Mouse (Mus musculus): Measurements from ENCODE around the gene Olfr1224-ps1. TPM values are rescaled to one million over a fixed set of nuclear protein-coding genes. Genes with fewer than 3 reads are reported as not detected.

Olfr1224-ps1 gene
- total and polyA plus RNA-seq, 3 experiments, result not detected

DNA sequence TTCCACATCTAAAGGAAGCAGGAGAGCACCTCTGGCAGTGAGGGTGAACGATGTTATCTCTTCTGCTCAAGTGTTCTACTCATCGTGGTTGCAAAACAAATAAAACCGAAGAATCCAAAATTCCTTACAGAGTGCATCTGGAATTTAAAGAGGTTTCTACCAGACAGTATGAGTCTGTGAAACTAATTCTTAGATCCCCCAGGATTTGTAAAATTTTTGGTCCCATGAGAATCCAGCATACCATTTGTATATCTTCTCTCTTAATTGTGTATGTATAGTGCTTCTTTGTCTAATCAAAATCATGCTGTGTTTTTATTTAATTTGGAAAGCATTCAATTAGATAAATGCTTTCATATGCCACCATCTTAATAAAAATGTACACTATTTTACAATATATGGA lies 30.9 kb downstream of the Olfr1224-ps1 start, which contains the start of gene Olfr1222:
TSS of gene Olfr1222 (minus strand) at position 101 of the 400 bp plus-strand sequence.
- H3K4me1 ChIP-seq (ENCODE audit: insufficient read depth, low read depth, low read length), result no peaks in the 10 kb centered on the region
- no peaks in the 10 kb centered on the region for H3K27me3 ChIP-seq (ENCODE audit: insufficient read depth, low read length)
- no peaks in the 10 kb centered on the region for H3K36me3 ChIP-seq (replicated peaks)
- TF ChIP-seq POLR2AphosphoS5 (IDR thresholded peaks at IDR 0.05; ENCODE audit: insufficient replicate concordance, low read depth, low read length), result no peak
- TF ChIP-seq GATA1 (IDR thresholded peaks at IDR 0.05; ENCODE audit: borderline replicate concordance, low read length), result no peak
- TF ChIP-seq GATA2 (IDR thresholded peaks at IDR 0.05; ENCODE audit: borderline replicate concordance, low read depth, low read length), result no peak
- no peak for TF ChIP-seq CTCF (IDR thresholded peaks at IDR 0.05; ENCODE audit: low read depth, low read length)
- no peak for TF ChIP-seq TAL1 (conservative IDR thresholded peaks at IDR 0.05; ENCODE audit: low read depth, low read length)
- H3K9me3 ChIP-seq (replicated peaks), result no peaks in the 10 kb centered on the region
- no peak within 1 kb of the TSS for H3K4me3 ChIP-seq (ENCODE audit: low read depth, low read length)
- DNase-seq (ENCODE audit: low spot score) (no peak), ATAC-seq (ENCODE audit: extremely low read depth, insufficient number of reproducible peaks, low FRiP score, poor library complexity, severe bottlenecking) (no peak)

DNA sequence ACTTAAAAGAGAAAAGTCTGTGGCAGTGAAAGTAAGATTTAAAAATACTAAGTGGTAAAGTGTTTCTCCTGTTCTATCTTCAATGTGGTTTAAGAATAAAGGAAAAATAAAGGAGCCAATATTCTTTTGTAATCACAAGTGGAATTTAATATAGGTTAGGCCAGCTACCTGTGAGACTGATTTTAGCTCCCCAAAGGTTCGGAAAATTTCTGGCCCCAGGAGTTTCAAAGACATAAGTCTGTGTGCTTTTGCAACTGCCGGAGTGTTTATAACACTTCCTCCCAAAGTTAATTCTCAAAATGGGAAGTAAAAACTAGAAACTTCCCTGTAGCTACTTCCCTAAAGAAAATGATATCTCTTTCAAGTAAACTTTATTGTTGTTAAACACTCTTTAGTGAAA lies 46.7 kb downstream of the Olfr1224-ps1 start, which contains the start of gene Olfr1221:
TSS of gene Olfr1221 (minus strand) at position 101 of the 400 bp plus-strand sequence.
- no peaks in the 10 kb centered on the region for H3K27me3 ChIP-seq (ENCODE audit: insufficient read depth, low read length)
- H3K4me1 ChIP-seq (ENCODE audit: insufficient read depth, low read depth, low read length), result no peaks in the 10 kb centered on the region
- no peaks in the 10 kb centered on the region for H3K9me3 ChIP-seq (replicated peaks)
- ATAC-seq (ENCODE audit: extremely low read depth, insufficient number of reproducible peaks, low FRiP score, poor library complexity, severe bottlenecking), result no peak
- no peak for DNase-seq (ENCODE audit: low spot score)
- TF ChIP-seq POLR2AphosphoS5 (IDR thresholded peaks at IDR 0.05; ENCODE audit: insufficient replicate concordance, low read depth, low read length) (no peak), GATA1 (IDR thresholded peaks at IDR 0.05; ENCODE audit: borderline replicate concordance, low read length) (no peak), GATA2 (IDR thresholded peaks at IDR 0.05; ENCODE audit: borderline replicate concordance, low read depth, low read length) (no peak), CTCF (IDR thresholded peaks at IDR 0.05; ENCODE audit: low read depth, low read length) (no peak), TAL1 (conservative IDR thresholded peaks at IDR 0.05; ENCODE audit: low read depth, low read length) (no peak)
- H3K4me3 ChIP-seq (ENCODE audit: low read depth, low read length), result no peak within 1 kb of the TSS
- no peaks in the 10 kb centered on the region for H3K36me3 ChIP-seq (replicated peaks)

DNA sequence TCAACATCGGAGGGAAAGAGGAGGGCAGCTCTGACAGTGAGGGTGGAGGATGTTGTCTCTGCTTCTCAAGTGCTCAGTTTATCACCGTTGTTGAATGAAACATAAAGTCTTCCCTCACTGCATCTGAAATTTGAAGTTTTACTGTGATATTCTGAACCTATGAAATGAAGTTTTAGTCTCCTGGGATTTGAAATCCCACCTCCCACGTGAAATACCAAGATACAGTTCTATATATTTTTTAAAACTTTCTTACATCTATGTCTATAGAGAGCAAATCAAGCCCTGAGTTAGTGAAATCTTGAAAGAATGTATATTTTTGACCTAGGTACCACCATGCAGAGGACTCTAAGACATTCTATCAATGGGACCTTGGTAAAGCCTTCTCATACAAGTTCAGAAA lies 57.2 kb downstream of the Olfr1224-ps1 start, which contains the start of gene Olfr1220:
TSS of gene Olfr1220 (minus strand) at position 101 of the 400 bp plus-strand sequence.
- DNase-seq (ENCODE audit: low spot score) (no peak), ATAC-seq (ENCODE audit: extremely low read depth, insufficient number of reproducible peaks, low FRiP score, poor library complexity, severe bottlenecking) (no peak)
- Histone ChIP-seq H3K4me1 (ENCODE audit: insufficient read depth, low read depth, low read length) (no peaks in the 10 kb centered on the region), H3K27me3 (ENCODE audit: insufficient read depth, low read length) (no peaks in the 10 kb centered on the region), H3K36me3 (replicated peaks) (no peaks in the 10 kb centered on the region), H3K4me3 (ENCODE audit: low read depth, low read length) (no peak within 1 kb of the TSS), H3K9me3 (replicated peaks) (0 out of 2 replicates have a peak, but pooled peaks cover 2% of the 10 kb centered on the region)
- no peak for TF ChIP-seq TAL1 (conservative IDR thresholded peaks at IDR 0.05; ENCODE audit: low read depth, low read length)
- TF ChIP-seq CTCF (IDR thresholded peaks at IDR 0.05; ENCODE audit: low read depth, low read length), result no peak
- TF ChIP-seq GATA2 (IDR thresholded peaks at IDR 0.05; ENCODE audit: borderline replicate concordance, low read depth, low read length), result no peak
- TF ChIP-seq GATA1 (IDR thresholded peaks at IDR 0.05; ENCODE audit: borderline replicate concordance, low read length), result no peak
- TF ChIP-seq POLR2AphosphoS5 (IDR thresholded peaks at IDR 0.05; ENCODE audit: insufficient replicate concordance, low read depth, low read length), result no peak

DNA sequence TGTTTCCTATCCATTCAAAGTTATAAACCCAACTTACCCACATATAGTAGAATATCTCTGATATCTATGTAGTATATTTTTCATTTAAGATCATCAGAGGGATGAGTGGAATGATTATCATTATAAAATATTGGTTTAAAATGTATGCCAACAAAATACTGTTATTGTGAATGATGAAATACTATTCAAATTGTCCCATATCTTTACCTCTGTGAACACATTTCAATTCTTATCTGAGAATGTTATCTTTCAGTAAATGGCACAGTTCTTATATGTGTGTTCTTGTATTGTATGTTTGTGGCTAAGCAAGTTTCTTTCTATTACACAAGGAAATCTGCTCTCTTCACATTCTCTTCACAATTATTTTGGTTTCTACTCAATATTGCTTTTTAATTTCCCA lies 58.2 kb downstream of the Olfr1224-ps1 start:
- no peak for ATAC-seq (ENCODE audit: extremely low read depth, insufficient number of reproducible peaks, low FRiP score, poor library complexity, severe bottlenecking)
- no peak for DNase-seq (ENCODE audit: low spot score)
- 0 out of 2 replicates have a peak, but pooled peaks cover 2% of the 10 kb centered on the region for H3K9me3 ChIP-seq (replicated peaks)
- no peaks in the 10 kb centered on the region for H3K36me3 ChIP-seq (replicated peaks)
- no peak overlapping the region for H3K4me3 ChIP-seq (ENCODE audit: low read depth, low read length)
- no peaks in the 10 kb centered on the region for H3K4me1 ChIP-seq (ENCODE audit: insufficient read depth, low read depth, low read length)
- TF ChIP-seq GATA2 (IDR thresholded peaks at IDR 0.05; ENCODE audit: borderline replicate concordance, low read depth, low read length), result no peak
- TF ChIP-seq POLR2AphosphoS5 (IDR thresholded peaks at IDR 0.05; ENCODE audit: insufficient replicate concordance, low read depth, low read length), result no peak
- no peak for TF ChIP-seq CTCF (IDR thresholded peaks at IDR 0.05; ENCODE audit: low read depth, low read length)
- TF ChIP-seq TAL1 (conservative IDR thresholded peaks at IDR 0.05; ENCODE audit: low read depth, low read length), result no peak
- no peak for TF ChIP-seq GATA1 (IDR thresholded peaks at IDR 0.05; ENCODE audit: borderline replicate concordance, low read length)
- no peaks in the 10 kb centered on the region for H3K27me3 ChIP-seq (ENCODE audit: insufficient read depth, low read length)

Other genes with a start within 250 kb of the Olfr1224-ps1 start
Only the 20 nearest of the 24 such genes appear.
- gene Gm13762, start 183.8 kb downstream of the Olfr1224-ps1 start, total RNA-seq (2014; fragmentation: Nextera tagmentation), result not detected in 2 replicates
- gene Gm13762, start 183.8 kb downstream of the Olfr1224-ps1 start, total RNA-seq (2017), result 0.17 TPM in 1 of 2 replicates, not detected in the other
- not detected in 2 replicates for gene Gm13762, start 183.8 kb downstream of the Olfr1224-ps1 start, polyA plus RNA-seq (2012)
- gene Olfr1214, start 171.4 kb downstream of the Olfr1224-ps1 start, total RNA-seq (2014; fragmentation: Nextera tagmentation), result not detected in 2 replicates
- gene Olfr1214, start 171.4 kb downstream of the Olfr1224-ps1 start, total RNA-seq (2017), result 0.16 TPM in 1 of 2 replicates, not detected in the other
- gene Olfr1214, start 171.4 kb downstream of the Olfr1224-ps1 start, polyA plus RNA-seq (2012), result not detected in 2 replicates
- gene Olfr1215, start 157.1 kb downstream of the Olfr1224-ps1 start, total RNA-seq (2014; fragmentation: Nextera tagmentation), result not detected in 2 replicates
- not detected in 2 replicates for gene Olfr1215, start 157.1 kb downstream of the Olfr1224-ps1 start, total RNA-seq (2017)
- not detected in 2 replicates for gene Olfr1215, start 157.1 kb downstream of the Olfr1224-ps1 start, polyA plus RNA-seq (2012)
- gene Olfr1216, start 145.8 kb downstream of the Olfr1224-ps1 start, total RNA-seq (2014; fragmentation: Nextera tagmentation), result not detected in 2 replicates
- gene Olfr1216, start 145.8 kb downstream of the Olfr1224-ps1 start, total RNA-seq (2017), result 0.06 TPM in 1 of 2 replicates, not detected in the other
- gene Olfr1216, start 145.8 kb downstream of the Olfr1224-ps1 start, polyA plus RNA-seq (2012), result not detected in 2 replicates
- not detected in 2 replicates for gene Olfr1217, start 132.0 kb downstream of the Olfr1224-ps1 start, total RNA-seq (2014; fragmentation: Nextera tagmentation)
- 0.12 and 0.16 TPM in 2 replicates for gene Olfr1217, start 132.0 kb downstream of the Olfr1224-ps1 start, total RNA-seq (2017)
- gene Olfr1217, start 132.0 kb downstream of the Olfr1224-ps1 start, polyA plus RNA-seq (2012), result not detected in 2 replicates
- gene Olfr1218, start 102.9 kb downstream of the Olfr1224-ps1 start, total RNA-seq (2014; fragmentation: Nextera tagmentation), result not detected in 2 replicates
- 0.23 and 0.27 TPM in 2 replicates for gene Olfr1218, start 102.9 kb downstream of the Olfr1224-ps1 start, total RNA-seq (2017)
- not detected in 2 replicates for gene Olfr1218, start 102.9 kb downstream of the Olfr1224-ps1 start, polyA plus RNA-seq (2012)
- gene Olfr1219, start 80.6 kb downstream of the Olfr1224-ps1 start, total RNA-seq (2014; fragmentation: Nextera tagmentation), result not detected in 2 replicates
- gene Olfr1219, start 80.6 kb downstream of the Olfr1224-ps1 start, total RNA-seq (2017), result 0.22 TPM in 1 of 2 replicates, not detected in the other
- not detected in 2 replicates for gene Olfr1219, start 80.6 kb downstream of the Olfr1224-ps1 start, polyA plus RNA-seq (2012)
- 0.15 TPM in 1 of 2 replicates, not detected in the other for gene Olfr1220, start 57.3 kb downstream of the Olfr1224-ps1 start, total RNA-seq (2014; fragmentation: Nextera tagmentation)
- 0.05 and 0.12 TPM in 2 replicates for gene Olfr1220, start 57.3 kb downstream of the Olfr1224-ps1 start, total RNA-seq (2017)
- gene Olfr1220, start 57.3 kb downstream of the Olfr1224-ps1 start, polyA plus RNA-seq (2012), result not detected in 2 replicates
- gene Olfr1221, start 46.8 kb downstream of the Olfr1224-ps1 start, total RNA-seq (2014; fragmentation: Nextera tagmentation), result not detected in 2 replicates
- gene Olfr1221, start 46.8 kb downstream of the Olfr1224-ps1 start, total RNA-seq (2017), result 0.06 and 0.11 TPM in 2 replicates
- not detected in 2 replicates for gene Olfr1221, start 46.8 kb downstream of the Olfr1224-ps1 start, polyA plus RNA-seq (2012)
- not detected in 2 replicates for gene Olfr1222, start 31.0 kb downstream of the Olfr1224-ps1 start, total RNA-seq (2014; fragmentation: Nextera tagmentation)
- gene Olfr1222, start 31.0 kb downstream of the Olfr1224-ps1 start, total RNA-seq (2017), result 0.16 and 0.29 TPM in 2 replicates
- gene Olfr1222, start 31.0 kb downstream of the Olfr1224-ps1 start, polyA plus RNA-seq (2012), result not detected in 2 replicates
- gene Olfr1223, start 12.5 kb downstream of the Olfr1224-ps1 start, total RNA-seq (2014; fragmentation: Nextera tagmentation), result not detected in 2 replicates
- 0.06 TPM in 1 of 2 replicates, not detected in the other for gene Olfr1223, start 12.5 kb downstream of the Olfr1224-ps1 start, total RNA-seq (2017)
- gene Olfr1223, start 12.5 kb downstream of the Olfr1224-ps1 start, polyA plus RNA-seq (2012), result not detected in 2 replicates
- gene Olfr1225, start 10.6 kb upstream of the Olfr1224-ps1 start, total RNA-seq (2014; fragmentation: Nextera tagmentation), result not detected in 2 replicates
- 0.16 and 0.41 TPM in 2 replicates for gene Olfr1225, start 10.6 kb upstream of the Olfr1224-ps1 start, total RNA-seq (2017)
- not detected in 2 replicates for gene Olfr1225, start 10.6 kb upstream of the Olfr1224-ps1 start, polyA plus RNA-seq (2012)
- gene Olfr1226, start 36.0 kb upstream of the Olfr1224-ps1 start, total RNA-seq (2014; fragmentation: Nextera tagmentation), result not detected in 2 replicates
- gene Olfr1226, start 36.0 kb upstream of the Olfr1224-ps1 start, total RNA-seq (2017), result 0.12 and 0.16 TPM in 2 replicates
- gene Olfr1226, start 36.0 kb upstream of the Olfr1224-ps1 start, polyA plus RNA-seq (2012), result not detected in 2 replicates
- not detected in 2 replicates for gene Olfr1228, start 90.0 kb upstream of the Olfr1224-ps1 start, total RNA-seq (2014; fragmentation: Nextera tagmentation)
- gene Olfr1228, start 90.0 kb upstream of the Olfr1224-ps1 start, total RNA-seq (2017), result 0.05 TPM in 1 of 2 replicates, not detected in the other
- not detected in 2 replicates for gene Olfr1228, start 90.0 kb upstream of the Olfr1224-ps1 start, polyA plus RNA-seq (2012)
- not detected in 2 replicates for gene Olfr1229, start 123.9 kb upstream of the Olfr1224-ps1 start, total RNA-seq (2014; fragmentation: Nextera tagmentation)
- 0.16 and 0.17 TPM in 2 replicates for gene Olfr1229, start 123.9 kb upstream of the Olfr1224-ps1 start, total RNA-seq (2017)
- gene Olfr1229, start 123.9 kb upstream of the Olfr1224-ps1 start, polyA plus RNA-seq (2012), result not detected in 2 replicates
- not detected in 2 replicates for gene Olfr1230, start 133.2 kb upstream of the Olfr1224-ps1 start, total RNA-seq (2014; fragmentation: Nextera tagmentation)
- 0.41 TPM in 1 of 2 replicates, not detected in the other for gene Olfr1230, start 133.2 kb upstream of the Olfr1224-ps1 start, total RNA-seq (2017)
- not detected in 2 replicates for gene Olfr1230, start 133.2 kb upstream of the Olfr1224-ps1 start, polyA plus RNA-seq (2012)
- gene Olfr1231, start 143.0 kb upstream of the Olfr1224-ps1 start, total RNA-seq (2014; fragmentation: Nextera tagmentation), result not detected in 2 replicates
- gene Olfr1231, start 143.0 kb upstream of the Olfr1224-ps1 start, total RNA-seq (2017), result 0.12 and 0.22 TPM in 2 replicates
- gene Olfr1231, start 143.0 kb upstream of the Olfr1224-ps1 start, polyA plus RNA-seq (2012), result not detected in 2 replicates
- gene Olfr1232, start 165.6 kb upstream of the Olfr1224-ps1 start, total RNA-seq (2014; fragmentation: Nextera tagmentation), result not detected in 2 replicates
- not detected in 2 replicates for gene Olfr1232, start 165.6 kb upstream of the Olfr1224-ps1 start, total RNA-seq (2017)
- not detected in 2 replicates for gene Olfr1232, start 165.6 kb upstream of the Olfr1224-ps1 start, polyA plus RNA-seq (2012)
- not detected in 2 replicates for gene Olfr1233, start 178.3 kb upstream of the Olfr1224-ps1 start, total RNA-seq (2014; fragmentation: Nextera tagmentation)
- under 0.01 and 0.16 TPM in 2 replicates for gene Olfr1233, start 178.3 kb upstream of the Olfr1224-ps1 start, total RNA-seq (2017)
- not detected in 2 replicates for gene Olfr1233, start 178.3 kb upstream of the Olfr1224-ps1 start, polyA plus RNA-seq (2012)
- gene Olfr1234, start 200.8 kb upstream of the Olfr1224-ps1 start, total RNA-seq (2014; fragmentation: Nextera tagmentation), result not detected in 2 replicates
- gene Olfr1234, start 200.8 kb upstream of the Olfr1224-ps1 start, total RNA-seq (2017), result 0.06 and 0.22 TPM in 2 replicates
- gene Olfr1234, start 200.8 kb upstream of the Olfr1224-ps1 start, polyA plus RNA-seq (2012), result not detected in 2 replicates

Measured in G1E (cell line).